Mouse (Mus musculus): ENCODE measurements around the gene Emb. TPM values are rescaled to one million over a fixed set of nuclear protein-coding genes. Genes with fewer than 3 reads are reported as not detected.
A peak's percentile ranks its signal among the peaks of the same experiment; 100 is the strongest.
"Not testable (repeated sequence)": the region's sequence is repeated elsewhere in the genome, so short reads cannot be mapped to it uniquely, and the experiment has no call there.

Gene Emb
- 10 to 100 TPM; 10.1 to 10.5 TPM for total RNA-seq (2021)
- long read RNA-seq, experiment 1, transcript Emb-202 (1 exons, 2,136 nt): major isoform, 28 of 29 reads
- long read RNA-seq, experiment 1, partial matches to known transcripts: 1 of 29 reads
- long read RNA-seq, experiment 1, other reads (novel, unspliced or antisense): 0 of 29 reads
- long read RNA-seq, experiment 2, transcript Emb-202 (1 exons, 2,136 nt): major isoform, 22 of 24 reads
- long read RNA-seq, experiment 2, partial matches to known transcripts: 0 of 24 reads
- long read RNA-seq, experiment 2, other reads (novel, unspliced or antisense): 1 of 24 reads

DNA sequence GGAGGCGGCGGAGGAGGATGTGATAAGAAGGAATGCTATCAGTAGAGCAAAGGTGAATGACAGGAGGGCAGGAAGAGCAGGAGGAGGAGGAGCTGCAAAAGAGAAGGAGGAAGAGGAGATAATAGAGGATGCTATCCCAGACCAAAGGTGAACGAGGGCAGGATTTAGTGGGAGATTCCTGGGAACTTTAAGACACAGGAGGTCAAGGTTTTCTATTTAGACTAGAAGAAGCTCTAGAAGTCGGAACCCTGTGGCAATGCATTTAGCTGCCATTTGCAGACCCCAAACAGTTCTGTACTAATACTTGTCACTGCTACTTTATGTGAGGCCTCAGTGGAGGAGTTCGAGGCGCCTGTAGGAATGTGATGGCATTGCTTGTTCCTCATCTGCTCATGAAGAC, at the start of gene Emb:
TSS of gene Emb (plus strand) at position 301 of the 400 bp plus-strand sequence.
- DNase-seq: no peak

GRCm38 (mm10) chr13:117163906-117164305, 44.4 kb upstream of the Emb start:
- DNase-seq: no peak

- DNase-seq: no peak
Measured at GRCm38 (mm10) chr13:117165071-117165470, 43.3 kb upstream of the Emb start.

DNA sequence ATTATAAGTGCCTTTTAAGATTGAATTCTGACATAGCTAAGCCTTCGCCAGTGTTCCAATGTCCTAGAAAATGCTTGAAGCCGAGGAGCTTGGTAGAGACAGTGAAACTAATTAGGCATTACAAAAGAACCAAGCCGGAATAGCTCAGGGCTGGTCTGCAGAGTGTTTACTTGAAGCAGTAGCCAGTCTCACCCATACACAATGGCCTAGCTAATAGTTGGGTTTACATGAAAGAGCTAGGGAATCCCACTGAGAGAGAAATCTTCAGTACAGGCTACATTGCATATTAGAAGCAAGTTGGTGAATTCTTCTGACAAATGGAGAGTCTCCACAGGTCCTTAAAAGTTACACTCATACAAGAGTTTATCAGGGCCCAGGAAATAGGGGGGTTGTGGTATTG, 27.4 kb upstream of the Emb start:
- DNase-seq: not testable (repeated sequence)

GRCm38 (mm10) chr13:117183288-117183687, 25.0 kb upstream of the Emb start:
- DNase-seq: no peak

DNA sequence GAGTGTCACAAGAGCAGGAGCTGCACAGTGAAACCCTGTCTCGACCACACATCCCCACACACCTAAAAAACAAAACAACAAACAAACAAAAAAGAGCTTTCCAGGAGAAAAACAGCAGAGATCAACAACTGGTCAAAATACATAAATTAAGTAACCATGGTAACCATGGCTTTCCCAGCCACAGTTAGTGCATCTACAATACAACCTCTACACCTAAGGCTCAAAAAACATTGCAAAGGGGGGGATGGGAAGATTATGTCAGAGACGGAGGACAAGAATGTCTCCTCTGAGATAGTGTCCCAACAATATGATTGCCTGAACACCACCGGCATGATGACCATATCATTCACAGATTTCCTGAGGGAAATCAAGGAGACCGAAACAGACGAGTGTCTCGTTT, 23.0 kb upstream of the Emb start:
- no peak for DNase-seq

DNA sequence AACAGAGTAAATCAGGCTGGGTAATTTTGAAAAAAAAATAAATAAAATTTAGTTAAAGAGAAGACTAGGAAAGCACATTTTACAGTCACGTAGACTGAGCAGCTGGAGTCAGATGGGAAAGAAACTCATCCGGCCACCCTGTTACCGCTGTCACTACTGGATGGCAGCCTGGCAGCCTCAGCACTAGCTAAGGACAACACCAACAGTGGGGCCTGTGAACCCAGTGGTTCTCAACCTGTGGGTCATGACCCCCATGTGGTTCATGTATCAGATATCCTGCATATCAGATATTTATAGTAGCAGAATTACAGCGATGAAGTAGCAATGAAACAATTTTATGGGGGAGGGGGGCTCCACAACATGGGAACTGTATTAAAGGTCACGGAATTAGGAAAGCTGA, 16.2 kb upstream of the Emb start:
- DNase-seq: peak; percentile 24

DNA sequence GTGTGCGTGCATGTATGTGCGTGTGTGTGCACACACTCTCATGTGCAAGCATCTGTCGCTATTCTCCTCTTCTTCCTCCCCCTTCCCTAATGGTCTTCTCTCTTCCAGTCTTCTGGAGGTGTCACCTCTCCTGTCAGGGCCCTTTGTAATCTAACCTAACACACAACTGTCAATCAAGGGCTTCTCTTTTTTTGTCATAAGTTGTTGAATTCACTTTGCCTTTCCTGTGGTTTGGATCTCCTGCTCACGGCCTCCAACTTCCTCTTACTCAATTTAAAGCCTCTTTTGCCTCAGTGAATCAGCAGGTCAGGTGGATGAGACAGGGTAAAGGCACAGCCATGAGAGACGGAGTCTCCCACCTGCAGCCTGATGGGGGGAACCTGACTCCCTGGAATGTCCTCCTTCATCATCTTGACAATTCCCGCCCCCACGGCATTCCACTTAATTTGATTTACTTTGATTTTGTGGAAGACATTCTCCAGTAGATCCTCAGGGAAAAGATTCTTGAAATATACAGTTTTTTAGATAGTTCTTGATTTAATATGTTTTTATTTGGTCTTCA, 14.8 kb upstream of the Emb start:
- DNase-seq: no peak

- no peak for DNase-seq
Measured at GRCm38 (mm10) chr13:117195569-117196495, 12.5 kb upstream of the Emb start.

- no peak for DNase-seq
Measured at GRCm38 (mm10) chr13:117197666-117198065, 10.7 kb upstream of the Emb start.

GRCm38 (mm10) chr13:117198402-117199083, 9.8 kb upstream of the Emb start:
- no peak for DNase-seq

- no peak for DNase-seq
Measured at GRCm38 (mm10) chr13:117202755-117203471, 5.4 kb upstream of the Emb start.

GRCm38 (mm10) chr13:117204685-117205084, 3.7 kb upstream of the Emb start:
- DNase-seq: no peak

DNA sequence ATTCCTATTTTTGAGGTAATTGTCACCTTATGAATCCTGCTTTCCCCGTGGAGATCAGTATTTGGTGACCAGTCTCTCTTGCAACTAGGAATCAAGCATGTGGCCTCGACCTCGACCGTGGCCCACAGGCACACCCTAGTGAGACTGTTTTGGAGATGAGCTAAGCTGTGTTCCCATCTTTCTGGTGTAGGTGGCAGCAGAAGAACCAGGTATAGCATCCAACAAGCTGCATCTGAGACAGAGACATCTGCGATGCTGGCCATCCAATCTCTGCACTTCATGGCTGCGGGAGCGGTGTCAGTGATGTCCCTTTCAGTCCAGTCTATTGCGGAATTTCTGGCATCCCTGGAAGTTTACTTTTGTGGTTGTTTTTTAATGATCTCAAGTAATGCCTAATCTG, 2.3 kb upstream of the Emb start:
- no peak for DNase-seq

- no peak for DNase-seq
Measured at GRCm38 (mm10) chr13:117211386-117211875, 3.1 kb downstream of the Emb start.

- no peak for DNase-seq
Measured at GRCm38 (mm10) chr13:117215481-117215880, 7.1 kb downstream of the Emb start.

- no peak for DNase-seq
Measured at GRCm38 (mm10) chr13:117216126-117216525, 7.8 kb downstream of the Emb start.

- DNase-seq: no peak
Measured at GRCm38 (mm10) chr13:117216752-117217363, 8.5 kb downstream of the Emb start.

- no peak for DNase-seq
Measured at GRCm38 (mm10) chr13:117217621-117218020, 9.3 kb downstream of the Emb start.

DNA sequence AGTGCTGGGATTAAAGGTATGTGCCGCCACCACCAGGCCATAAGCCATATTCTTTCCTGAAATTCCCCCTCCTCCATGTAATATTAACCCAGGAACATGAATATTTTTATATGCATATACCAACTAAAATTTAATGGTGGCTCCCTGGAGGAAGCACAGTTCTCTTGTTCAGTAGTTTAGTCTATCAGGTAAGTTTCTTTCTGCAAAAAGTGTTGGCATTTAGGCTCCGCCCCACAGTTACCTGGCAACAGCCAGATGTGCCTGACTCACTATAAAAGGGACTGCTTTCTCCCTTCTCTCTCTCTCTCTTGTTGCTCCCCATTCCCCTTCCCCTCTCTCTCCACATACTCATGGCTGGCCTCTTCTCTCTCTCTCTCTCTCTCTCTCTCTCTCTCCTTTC, 9.8 kb downstream of the Emb start:
- DNase-seq: no peak

GRCm38 (mm10) chr13:117219871-117220500, 11.7 kb downstream of the Emb start:
- no peak for DNase-seq
